Mouse (Mus musculus): ENCODE measurements around the gene Hspg2. TPM values are rescaled to one million over a fixed set of nuclear protein-coding genes. Genes with fewer than 3 reads are reported as not detected.

The Hspg2 gene
- total and polyA plus RNA-seq, 3 experiments = 1.3 to 14.0 (median 5.5) TPM

- Histone ChIP-seq H3K27me3 (replicated peaks) (no peaks in the 10 kb centered on the region), H3K9me3 (replicated peaks; ENCODE audit: low read length) (peaks cover 2% of the 10 kb centered on the region), H3K27ac (ENCODE audit: insufficient read depth, low read depth) (no peak overlapping the region), H3K4me3 (replicated peaks in 1 of 3; ENCODE audit: low read depth in 2 of 3, low read length in 2 of 3, poor library complexity in 1 of 3) (no peak overlapping the region), H3K4me1 (ENCODE audit: control insufficient read depth in 1 of 2, insufficient read depth in 2 of 2) (peaks cover 0 to 14% of the 10 kb centered on the region in 2 experiments; a peak in 2 of 4 replicates), H3K9ac (ENCODE audit: insufficient read depth, low read depth) (no peak overlapping the region), H3K79me2 (replicated peaks; ENCODE audit: control insufficient read depth, extremely low read depth, insufficient read depth, poor library complexity, severe bottlenecking) (no peaks in the 10 kb centered on the region), H3K36me3 (replicated peaks in 1 of 2; ENCODE audit: control insufficient read depth in 1 of 2, insufficient read depth in 1 of 2, low read length in 1 of 2) (no peaks in the 10 kb centered on the region), H3K4me2 (ENCODE audit: insufficient read depth, low read depth, poor library complexity, severe bottlenecking) (no peak overlapping the region)
- DNase-seq (ENCODE audit: extremely low read depth) = no peak
- TF ChIP-seq PAX5 (IDR thresholded peaks at IDR 0.05; ENCODE audit: low read length) (no peak), ZMIZ1 (IDR thresholded peaks at IDR 0.05; ENCODE audit: low read depth, low read length) (no peak), GABPA (IDR thresholded peaks at IDR 0.05; ENCODE audit: insufficient replicate concordance, low read depth, low read length) (no peak), ZKSCAN1 (IDR thresholded peaks at IDR 0.05; ENCODE audit: borderline replicate concordance, low read depth, low read length) (no peak), BHLHE40 (IDR thresholded peaks at IDR 0.05; ENCODE audit: low read depth, low read length) (no peak), TCF12 (IDR thresholded peaks at IDR 0.05; ENCODE audit: low read depth, low read length) (no peak), MXI1 (IDR thresholded peaks at IDR 0.05; ENCODE audit: low read depth, low read length) (no peak), SIN3A (IDR thresholded peaks at IDR 0.05; ENCODE audit: low read length) (no peak), POLR2A (IDR thresholded peaks at IDR 0.05; ENCODE audit: low read depth, low read length) (no peak), NELFE (IDR thresholded peaks at IDR 0.05; ENCODE audit: low read depth, low read length) (no peak), USF2 (conservative IDR thresholded peaks at IDR 0.05; ENCODE audit: low read depth, low read length) (no peak), KAT2A (IDR thresholded peaks at IDR 0.05; ENCODE audit: insufficient replicate concordance, low read length) (no peak), CHD2 (IDR thresholded peaks at IDR 0.05; ENCODE audit: low read length) (no peak), CTCF (conservative IDR thresholded peaks at IDR 0.05 in 1 of 2, IDR thresholded peaks at IDR 0.05 in 1 of 2; ENCODE audit: low read depth in 2 of 2, low read length in 2 of 2) (no peak), MAZ (IDR thresholded peaks at IDR 0.05; ENCODE audit: low read depth, low read length) (no peak), RAD21 (IDR thresholded peaks at IDR 0.05; ENCODE audit: low read depth, low read length) (no peak), JUN (IDR thresholded peaks at IDR 0.05; ENCODE audit: insufficient read depth, low read depth, low read length) (no peak), TBP (conservative IDR thresholded peaks at IDR 0.05; ENCODE audit: low read depth, low read length) (no peak), RCOR1 (conservative IDR thresholded peaks at IDR 0.05; ENCODE audit: low read depth, low read length) (no peak), USF1 (IDR thresholded peaks at IDR 0.05; ENCODE audit: low read depth, low read length) (no peak)
- dilution Hi-C loops (cut with MboI; ENCODE audit: extremely low pct_ligation_motif_present, extremely low pct_unique_long_range_greater_than_20kb, low sequenced_read_pairs) (no loop called here), in situ Hi-C loops (cut with MboI; ENCODE audit: low pct_ligation_motif_present, low pct_unique_long_range_greater_than_20kb, low sequenced_read_pairs) (no loop called here)
Measured at GRCm38 (mm10) chr4:137457292-137457691, 11.3 kb upstream of the Hspg2 start.

DNA sequence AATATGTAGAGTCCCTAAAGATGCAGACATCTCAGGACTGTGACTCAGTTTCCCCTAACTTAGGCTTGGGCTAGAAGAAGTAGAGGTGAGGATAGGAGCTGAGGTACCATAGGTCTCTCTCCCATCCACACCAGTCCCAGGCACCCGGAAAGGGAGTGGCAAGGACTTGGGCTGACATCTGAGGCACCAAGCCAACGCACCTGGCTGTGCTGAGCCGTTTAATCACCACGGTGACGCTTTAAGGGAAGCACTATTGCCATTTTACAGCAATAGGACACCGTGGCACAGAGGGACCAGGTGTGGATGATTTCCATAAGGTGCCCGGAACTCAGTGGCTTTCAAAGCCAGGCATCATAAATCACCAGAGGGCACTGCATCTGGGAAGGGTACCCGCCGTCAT lies 10.3 kb upstream of the Hspg2 start:
- Histone ChIP-seq H3K27ac (ENCODE audit: insufficient read depth, low read depth) (no peak overlapping the region), H3K9ac (ENCODE audit: insufficient read depth, low read depth) (no peak overlapping the region), H3K9me3 (replicated peaks; ENCODE audit: low read length) (peaks cover 2% of the 10 kb centered on the region), H3K4me2 (ENCODE audit: insufficient read depth, low read depth, poor library complexity, severe bottlenecking) (no peak overlapping the region), H3K4me3 (replicated peaks in 1 of 3; ENCODE audit: low read depth in 2 of 3, low read length in 2 of 3, poor library complexity in 1 of 3) (no peak overlapping the region), H3K79me2 (replicated peaks; ENCODE audit: control insufficient read depth, extremely low read depth, insufficient read depth, poor library complexity, severe bottlenecking) (no peaks in the 10 kb centered on the region), H3K27me3 (replicated peaks) (peaks cover under 1% of the 10 kb centered on the region), H3K4me1 (ENCODE audit: control insufficient read depth in 1 of 2, insufficient read depth in 2 of 2) (peaks cover 0 to 12% of the 10 kb centered on the region in 2 experiments; a peak in 2 of 4 replicates), H3K36me3 (replicated peaks in 1 of 2; ENCODE audit: control insufficient read depth in 1 of 2, insufficient read depth in 1 of 2, low read length in 1 of 2) (no peaks in the 10 kb centered on the region)
- DNase-seq (ENCODE audit: extremely low read depth) = no peak
- TF ChIP-seq PAX5 (IDR thresholded peaks at IDR 0.05; ENCODE audit: low read length) = no peak
- TF ChIP-seq GABPA (IDR thresholded peaks at IDR 0.05; ENCODE audit: insufficient replicate concordance, low read depth, low read length) = no peak
- TF ChIP-seq MXI1 (IDR thresholded peaks at IDR 0.05; ENCODE audit: low read depth, low read length) = no peak
- no peak for TF ChIP-seq CTCF (conservative IDR thresholded peaks at IDR 0.05 in 1 of 2, IDR thresholded peaks at IDR 0.05 in 1 of 2; ENCODE audit: low read depth in 2 of 2, low read length in 2 of 2)
- TF ChIP-seq CHD1 (IDR thresholded peaks at IDR 0.05; ENCODE audit: low read depth, low read length) = no peak
- no peak for TF ChIP-seq USF1 (IDR thresholded peaks at IDR 0.05; ENCODE audit: low read depth, low read length)
- no peak for TF ChIP-seq ZMIZ1 (IDR thresholded peaks at IDR 0.05; ENCODE audit: low read depth, low read length)
- TF ChIP-seq CHD2 (IDR thresholded peaks at IDR 0.05; ENCODE audit: low read length) = no peak
- no peak for TF ChIP-seq ELF1 (IDR thresholded peaks at IDR 0.05; ENCODE audit: low read depth, low read length)
- TF ChIP-seq ZC3H11A (IDR thresholded peaks at IDR 0.05; ENCODE audit: low read depth, low read length) = no peak
- TF ChIP-seq POLR2AphosphoS2 (IDR thresholded peaks at IDR 0.05; ENCODE audit: low read depth, low read length) = no peak
- TF ChIP-seq IRF4 (IDR thresholded peaks at IDR 0.05; ENCODE audit: low read depth, low read length) = no peak
- no peak for TF ChIP-seq MEF2A (IDR thresholded peaks at IDR 0.05; ENCODE audit: borderline replicate concordance, low read depth, low read length)
- no peak for TF ChIP-seq EP300 (IDR thresholded peaks at IDR 0.05; ENCODE audit: low read length)
- no peak for TF ChIP-seq ZKSCAN1 (IDR thresholded peaks at IDR 0.05; ENCODE audit: borderline replicate concordance, low read depth, low read length)
- TF ChIP-seq JUND (conservative IDR thresholded peaks at IDR 0.05; ENCODE audit: low read depth, low read length) = no peak
- TF ChIP-seq MAFK (IDR thresholded peaks at IDR 0.05; ENCODE audit: insufficient replicate concordance, low read length) = no peak
- dilution Hi-C loops (cut with MboI; ENCODE audit: extremely low pct_ligation_motif_present, extremely low pct_unique_long_range_greater_than_20kb, low sequenced_read_pairs) (no loop called here), in situ Hi-C loops (cut with MboI; ENCODE audit: low pct_ligation_motif_present, low pct_unique_long_range_greater_than_20kb, low sequenced_read_pairs) (no loop called here)

Measured in CH12.LX (cell line).